Comparison of ENCODE assay signal across 24 mouse cellular contexts in the genomic region with DNA sequence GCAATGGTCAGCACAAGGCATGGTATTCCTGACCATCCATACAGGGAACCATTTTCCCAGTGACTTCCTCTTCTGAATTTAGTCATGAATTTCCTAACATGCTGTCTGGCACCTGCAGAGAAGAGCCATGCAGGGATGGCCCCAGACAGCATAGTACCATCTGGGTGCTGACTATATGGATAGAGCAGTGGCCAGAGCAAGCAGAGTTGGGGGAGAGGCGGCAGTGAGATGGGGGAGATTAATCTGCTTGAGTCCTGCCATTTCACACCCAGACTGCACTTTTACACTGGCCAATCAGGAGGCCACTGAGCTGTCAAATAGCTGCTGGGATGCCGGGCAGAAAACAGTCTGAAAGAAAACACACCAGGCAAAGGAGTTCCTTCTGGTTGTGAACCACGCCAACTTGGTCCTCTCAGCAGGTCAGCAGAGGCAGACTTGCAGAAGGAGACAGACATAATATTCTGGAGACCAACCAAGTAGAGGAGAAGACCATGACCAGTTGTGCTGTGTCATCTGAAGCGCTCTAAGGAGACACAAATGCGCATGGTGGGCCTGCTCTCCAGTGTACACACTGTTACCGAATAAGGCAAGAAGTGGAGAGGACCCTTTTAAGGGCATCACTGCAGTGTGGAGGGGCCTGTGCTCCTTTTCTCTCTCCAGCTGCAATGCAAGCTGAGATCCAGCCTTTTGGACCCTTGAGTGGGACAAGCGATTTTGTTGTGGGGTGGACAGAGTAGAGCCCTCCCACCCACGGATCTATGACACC.
DNase-seq lines count a peak whose midpoint lies in the region; ATAC-seq and TF ChIP-seq lines count a peak whose summit lies in the region.
"Had no signal": no experiment of that assay in that cellular context is flagged by ENCODE, and none has a peak within 500 bp of the region (broad histone marks: within the 10 kb centered on the region; RNA-seq: fewer than 3 reads in every experiment).

No protein-coding gene starts in this region.

- ATAC-seq in forebrain, embryonic 12.5 days (ENCODE audit: low FRiP score): peak; percentile 32; the same call in 1 of the 2 replicates
- peak; percentile 57 for ATAC-seq in hindbrain, embryonic 16.5 days
- no peak for ATAC-seq in hindbrain, embryonic 12.5 days (ENCODE audit: low FRiP score)
- ATAC-seq in hindbrain, postnatal 0 days: peak; percentile 60
- peak; percentile 33; the same call in 1 of the 2 replicates for ATAC-seq in neural tube, embryonic 15.5 days (ENCODE audit: low FRiP score)
- ATAC-seq: CD4-positive, CD25-positive, alpha-beta regulatory T cell, adult 4 months; liver, embryonic 12.5 days; Patski had no signal

- no peaks in the 10 kb centered on the region for H3K4me1 ChIP-seq in forebrain, embryonic 12.5 days
- no peaks in the 10 kb centered on the region for H3K4me1 ChIP-seq in forebrain, embryonic 10.5 days
- H3K4me1 ChIP-seq in hindbrain, embryonic 16.5 days (ENCODE audit: control insufficient read depth, insufficient read depth, low read depth, low read length): no peaks in the 10 kb centered on the region
- H3K4me1 ChIP-seq in hindbrain, embryonic 12.5 days: no peaks in the 10 kb centered on the region
- H3K4me1 ChIP-seq in hindbrain, postnatal 0 days (ENCODE audit: insufficient read depth, low read length): no peaks in the 10 kb centered on the region
- no peaks in the 10 kb centered on the region for H3K4me1 ChIP-seq in neural tube, embryonic 15.5 days
- H3K4me1 ChIP-seq: embryonic facial prominence, embryonic 13.5 days; limb, embryonic 12.5 days; liver, embryonic 12.5 days had no signal

- no peaks in the 10 kb centered on the region for H3K27me3 ChIP-seq in forebrain, embryonic 12.5 days
- H3K27me3 ChIP-seq in forebrain, embryonic 10.5 days (ENCODE audit: poor library complexity, severe bottlenecking): no peaks in the 10 kb centered on the region
- no peaks in the 10 kb centered on the region for H3K27me3 ChIP-seq in hindbrain, embryonic 16.5 days (replicated peaks; ENCODE audit: control insufficient read depth, insufficient read depth, low read length)
- H3K27me3 ChIP-seq in hindbrain, embryonic 12.5 days: no peaks in the 10 kb centered on the region
- H3K27me3 ChIP-seq in hindbrain, postnatal 0 days (ENCODE audit: insufficient read depth, low read length): no peaks in the 10 kb centered on the region
- no peaks in the 10 kb centered on the region for H3K27me3 ChIP-seq in neural tube, embryonic 15.5 days (replicated peaks)
- H3K27me3 ChIP-seq: embryonic facial prominence, embryonic 13.5 days; limb, embryonic 12.5 days; liver, embryonic 12.5 days; Patski had no signal

- no peak overlapping the region for H3K4me2 ChIP-seq in forebrain, embryonic 12.5 days
- H3K4me2 ChIP-seq in hindbrain, embryonic 16.5 days (ENCODE audit: low read length): no peak overlapping the region
- H3K4me2 ChIP-seq in hindbrain, embryonic 12.5 days (replicated peaks): no peak overlapping the region
- H3K4me2 ChIP-seq in hindbrain, postnatal 0 days (ENCODE audit: low read depth, low read length): no peak overlapping the region
- no peak overlapping the region for H3K4me2 ChIP-seq in neural tube, embryonic 15.5 days
- H3K4me2 ChIP-seq: embryonic facial prominence, embryonic 13.5 days; limb, embryonic 12.5 days; liver, embryonic 12.5 days had no signal

- no peak overlapping the region for H3K4me3 ChIP-seq in forebrain, embryonic 12.5 days (replicated peaks)
- H3K4me3 ChIP-seq in forebrain, embryonic 10.5 days: no peak overlapping the region
- H3K4me3 ChIP-seq in hindbrain, embryonic 16.5 days (ENCODE audit: low read length): no peak overlapping the region
- H3K4me3 ChIP-seq in hindbrain, embryonic 12.5 days: no peak overlapping the region
- H3K4me3 ChIP-seq in hindbrain, postnatal 0 days (ENCODE audit: low read length): no peak overlapping the region
- H3K4me3 ChIP-seq in neural tube, embryonic 15.5 days (replicated peaks): no peak overlapping the region
- H3K4me3 ChIP-seq: embryonic facial prominence, embryonic 13.5 days; limb, embryonic 12.5 days; liver, embryonic 12.5 days; megakaryocyte, embryonic 14.5 days had no signal

- DNase-seq in forebrain, embryonic 10.5 days (ENCODE audit: extremely low spot score, low spot score): no peak
- no peak for DNase-seq in hindbrain, postnatal 0 days (ENCODE audit: low spot score)
- no peak for DNase-seq in urinary bladder, postnatal 25 days (ENCODE audit: low spot score)
- no peak for DNase-seq in adrenal gland, postnatal 10 days
- DNase-seq: adrenal gland, adult 8-10 months; cerebellum, adult 9-11 months; gastrocnemius, postnatal 10 days; heart, adult 18-20 months; kidney, adult 8-10 months; kidney, postnatal 36 days; layer of hippocampus, adult 9-11 months; lung, adult 2 months; right cerebral cortex, adult 18-20 months; thymus, postnatal 4 days had no signal

- no peak for TF ChIP-seq CTCF in hindbrain, postnatal 0 days (IDR thresholded peaks at IDR 0.05; ENCODE audit: low read depth)

- peaks cover 38% of the 10 kb centered on the region for H3K36me3 ChIP-seq in forebrain, embryonic 12.5 days (replicated peaks)
- peaks cover 61% of the 10 kb centered on the region for H3K36me3 ChIP-seq in forebrain, embryonic 10.5 days (replicated peaks)
- H3K36me3 ChIP-seq in hindbrain, embryonic 16.5 days (ENCODE audit: control insufficient read depth, insufficient read depth, low read length): peaks cover 23% of the 10 kb centered on the region
- H3K36me3 ChIP-seq in hindbrain, embryonic 12.5 days: peaks cover 37% of the 10 kb centered on the region
- peaks cover 22% of the 10 kb centered on the region; the same call in 1 of the 2 replicates for H3K36me3 ChIP-seq in hindbrain, postnatal 0 days (ENCODE audit: insufficient read depth, low read length)
- peaks cover 38% of the 10 kb centered on the region for H3K36me3 ChIP-seq in neural tube, embryonic 15.5 days

- H3K9ac ChIP-seq in forebrain, embryonic 12.5 days: no peak overlapping the region
- no peak overlapping the region for H3K9ac ChIP-seq in hindbrain, embryonic 16.5 days (ENCODE audit: low read depth, low read length)
- H3K9ac ChIP-seq in hindbrain, embryonic 12.5 days: no peak overlapping the region
- H3K9ac ChIP-seq in hindbrain, postnatal 0 days (replicated peaks; ENCODE audit: low read length): no peak overlapping the region
- no peak overlapping the region for H3K9ac ChIP-seq in neural tube, embryonic 15.5 days (replicated peaks)
- H3K9ac ChIP-seq: embryonic facial prominence, embryonic 13.5 days; limb, embryonic 12.5 days; liver, embryonic 12.5 days had no signal

- H3K9me3 ChIP-seq in forebrain, embryonic 12.5 days: no peaks in the 10 kb centered on the region
- no peaks in the 10 kb centered on the region for H3K9me3 ChIP-seq in forebrain, embryonic 10.5 days
- no peaks in the 10 kb centered on the region for H3K9me3 ChIP-seq in hindbrain, embryonic 16.5 days (ENCODE audit: control insufficient read depth, low read length)
- H3K9me3 ChIP-seq in hindbrain, embryonic 12.5 days (replicated peaks): no peaks in the 10 kb centered on the region
- H3K9me3 ChIP-seq in hindbrain, postnatal 0 days (ENCODE audit: low read length): no peaks in the 10 kb centered on the region
- no peaks in the 10 kb centered on the region for H3K9me3 ChIP-seq in neural tube, embryonic 15.5 days (replicated peaks)
- H3K9me3 ChIP-seq: embryonic facial prominence, embryonic 13.5 days; limb, embryonic 12.5 days; liver, embryonic 12.5 days; megakaryocyte, embryonic 14.5 days had no signal

- WGBS in forebrain, embryonic 12.5 days: 88% methylated on average over 8 of the region's 8 CpGs
- 82% methylated on average over 8 of the region's 8 CpGs for WGBS in forebrain, embryonic 10.5 days
- 89% methylated on average over 8 of the region's 8 CpGs for WGBS in hindbrain, embryonic 16.5 days
- 85% methylated on average over 8 of the region's 8 CpGs for WGBS in hindbrain, embryonic 12.5 days
- 83% methylated on average over 8 of the region's 8 CpGs for WGBS in hindbrain, postnatal 0 days
- 91% methylated on average over 8 of the region's 8 CpGs for WGBS in neural tube, embryonic 15.5 days

- H3K27ac ChIP-seq in forebrain, embryonic 12.5 days: no peak overlapping the region
- no peak overlapping the region for H3K27ac ChIP-seq in forebrain, embryonic 10.5 days
- H3K27ac ChIP-seq in hindbrain, embryonic 16.5 days (ENCODE audit: low read depth, low read length): no peak overlapping the region
- H3K27ac ChIP-seq in hindbrain, embryonic 12.5 days: no peak overlapping the region
- no peak overlapping the region for H3K27ac ChIP-seq in hindbrain, postnatal 0 days
- H3K27ac ChIP-seq in neural tube, embryonic 15.5 days (replicated peaks): no peak overlapping the region
- H3K27ac ChIP-seq: embryonic facial prominence, embryonic 13.5 days; limb, embryonic 12.5 days; liver, embryonic 12.5 days had no signal
